Mouse (Mus musculus) MEL (cell line): ENCODE results near the gene Cmtm2a. TPM values are rescaled to one million over a fixed set of nuclear protein-coding genes. Genes with fewer than 3 reads are reported as not detected.

ENCODE experiments used
- DNase-seq: peaks from one replicate; pipeline ENCODE4 v3.0.0; 2011; ENCODE audit warnings: low read depth, low spot score
- H3K27ac ChIP-seq: 2 replicates; pipeline ENCODE4 v1.5.1; 2012; ENCODE audit warnings: low read depth, mild to moderate bottlenecking, control low read depth, low read length, moderate library complexity; ENCODE audit not compliant: control insufficient read depth
- H3K27me3 ChIP-seq, 2 experiments: fragments of 150-350 bp in 1 of 2; sonication (generic) in 1 of 2; 2 replicates each; pipeline ENCODE4 v1.6.1; 2012; ENCODE audit warnings: low read length in 2 of 2, mild to moderate bottlenecking in 2 of 2, improper control_type of control experiment in 1 of 2, moderate library complexity in 1 of 2; ENCODE audit not compliant: insufficient read depth in 2 of 2, control insufficient read depth in 1 of 2
- H3K36me3 ChIP-seq, 2 experiments: 2 replicates each; pipeline ENCODE4 v1.6.1; 2012 to 2014; ENCODE audit warnings: low read length in 2 of 2, improper control_type of control experiment in 1 of 2, inconsistent platforms in 1 of 2, mild to moderate bottlenecking in 1 of 2; ENCODE audit not compliant: insufficient read depth in 2 of 2, control insufficient read depth in 1 of 2
- H3K4me1 ChIP-seq, 2 experiments: fragments of 150-350 bp in 1 of 2; sonication (generic) in 1 of 2; 2 replicates each; pipeline ENCODE4 v1.6.1; 2012; ENCODE audit warnings: low read length in 2 of 2, improper control_type of control experiment in 1 of 2, mild to moderate bottlenecking in 1 of 2; ENCODE audit not compliant: insufficient read depth in 2 of 2, control insufficient read depth in 1 of 2
- H3K4me3 ChIP-seq, 2 experiments: fragments of 150-350 bp in 1 of 2; sonication (generic) in 1 of 2; 2 replicates each; pipeline ENCODE4 v1.5.1; 2012; ENCODE audit warnings: low read depth in 2 of 2, low read length in 2 of 2, mild to moderate bottlenecking in 2 of 2, moderate library complexity in 2 of 2, control low read depth in 1 of 2, improper control_type of control experiment in 1 of 2; ENCODE audit not compliant: control insufficient read depth in 1 of 2, insufficient read depth in 1 of 2
- H3K79me2 ChIP-seq: 2 replicates; pipeline ENCODE4 v1.6.1; 2012; ENCODE audit warnings: mild to moderate bottlenecking, low read length, moderate library complexity; ENCODE audit not compliant: control insufficient read depth, poor library complexity, insufficient read depth
- H3K9ac ChIP-seq: 2 replicates; pipeline ENCODE4 v1.6.1; 2012; ENCODE audit warnings: low read depth, mild to moderate bottlenecking, control low read depth, low read length, moderate library complexity; ENCODE audit not compliant: control insufficient read depth, poor library complexity, severe bottlenecking
- H3K9me3 ChIP-seq: fragments of 150-350 bp; sonication (generic); replicated peaks from 2 replicates; pipeline ENCODE4 v1.6.1; 2012; ENCODE audit warnings: mild to moderate bottlenecking, low read length, improper control_type of control experiment, moderate library complexity; ENCODE audit not compliant: insufficient read depth
- CHD1 ChIP-seq: IDR thresholded peaks from 2 replicates; pipeline ENCODE4 v1.6.1; 2012; ENCODE audit warnings: low read depth, mild to moderate bottlenecking, inconsistent platforms, low read length, improper control_type of control experiment
- CHD2 ChIP-seq: IDR thresholded peaks from 2 replicates; pipeline ENCODE4 v1.6.1; 2011; ENCODE audit warnings: low read length, improper control_type of control experiment
- CTCF ChIP-seq, 3 experiments: IDR thresholded peaks in 2 of 3; conservative IDR thresholded peaks in 1 of 3; 2 replicates each; pipeline ENCODE4 v1.5.1; 2011 to 2012; ENCODE audit warnings: low read length in 3 of 3, low read depth in 2 of 3, mild to moderate bottlenecking in 2 of 3, improper control_type of control experiment in 1 of 3, inconsistent platforms in 1 of 3, mixed read lengths in 1 of 3, moderate library complexity in 1 of 3; ENCODE audit not compliant: control insufficient read depth in 1 of 3, insufficient read depth in 1 of 3, poor library complexity in 1 of 3, severe bottlenecking in 1 of 3
- E2F4 ChIP-seq: IDR thresholded peaks from 2 replicates; pipeline ENCODE4 v1.6.1; 2011; ENCODE audit warnings: low read depth, low read length, improper control_type of control experiment, borderline replicate concordance
- ELF1 ChIP-seq: IDR thresholded peaks from 2 replicates; pipeline ENCODE4 v1.6.1; 2014; ENCODE audit warnings: low read depth, mild to moderate bottlenecking, inconsistent platforms, low read length, improper control_type of control experiment, moderate library complexity
- EP300 ChIP-seq, 2 experiments: IDR thresholded peaks; 2 replicates each; pipeline ENCODE4 v1.6.1; 2011; ENCODE audit warnings: improper control_type of control experiment in 2 of 2, low read length in 2 of 2, low read depth in 1 of 2, mild to moderate bottlenecking in 1 of 2
- ETS1 ChIP-seq: IDR thresholded peaks from 2 replicates; pipeline ENCODE4 v1.6.1; 2012; ENCODE audit warnings: low read depth, mild to moderate bottlenecking, inconsistent platforms, low read length, improper control_type of control experiment, moderate library complexity
- GATA1 ChIP-seq: IDR thresholded peaks from 2 replicates; pipeline ENCODE4 v1.6.1; 2011; ENCODE audit warnings: low read depth, low read length, improper control_type of control experiment
- JUND ChIP-seq: IDR thresholded peaks from 2 replicates; pipeline ENCODE4 v1.6.1; 2011; ENCODE audit warnings: low read depth, mild to moderate bottlenecking, improper control_type of control experiment, low read length
- KAT2A ChIP-seq: conservative IDR thresholded peaks from 2 replicates; pipeline ENCODE4 v1.6.1; 2012; ENCODE audit warnings: low read depth, low read length, improper control_type of control experiment, inconsistent platforms
- MAX ChIP-seq: IDR thresholded peaks from 2 replicates; pipeline ENCODE4 v1.6.1; 2011; ENCODE audit warnings: low read length, improper control_type of control experiment
- MXI1 ChIP-seq: IDR thresholded peaks from 2 replicates; pipeline ENCODE4 v1.6.1; 2011; ENCODE audit warnings: mild to moderate bottlenecking, low read depth, low read length, improper control_type of control experiment
- MYC ChIP-seq: IDR thresholded peaks from 2 replicates; pipeline ENCODE4 v1.6.1; 2011; ENCODE audit warnings: low read depth, mild to moderate bottlenecking, low read length, improper control_type of control experiment, moderate library complexity
- NRF1 ChIP-seq: IDR thresholded peaks from 2 replicates; pipeline ENCODE4 v1.6.1; 2014; ENCODE audit warnings: low read depth, mild to moderate bottlenecking, inconsistent platforms, low read length, improper control_type of control experiment, moderate library complexity; ENCODE audit not compliant: poor library complexity, insufficient read depth, severe bottlenecking
- POLR2A ChIP-seq, 2 experiments: IDR thresholded peaks; 2 replicates each; pipeline ENCODE4 v1.6.1; 2011 to 2012; ENCODE audit warnings: low read length in 2 of 2, mild to moderate bottlenecking in 2 of 2, control low read depth in 1 of 2, improper control_type of control experiment in 1 of 2, low read depth in 1 of 2, moderate library complexity in 1 of 2; ENCODE audit not compliant: control insufficient read depth in 1 of 2, insufficient read depth in 1 of 2, poor library complexity in 1 of 2
- POLR2AphosphoS2 ChIP-seq: IDR thresholded peaks from 2 replicates; pipeline ENCODE4 v1.6.1; 2011; ENCODE audit warnings: low read length, improper control_type of control experiment
- RAD21 ChIP-seq: IDR thresholded peaks from 2 replicates; pipeline ENCODE4 v1.6.1; 2011; ENCODE audit warnings: mild to moderate bottlenecking, low read depth, low read length, improper control_type of control experiment
- SIN3A ChIP-seq: IDR thresholded peaks from 2 replicates; pipeline ENCODE4 v1.6.1; 2012; ENCODE audit warnings: low read length, improper control_type of control experiment, inconsistent platforms
- TAL1 ChIP-seq: IDR thresholded peaks from 2 replicates; pipeline ENCODE4 v1.6.1; 2012; ENCODE audit warnings: mild to moderate bottlenecking, inconsistent platforms, low read length, moderate library complexity, mixed read lengths
- TBP ChIP-seq: IDR thresholded peaks from 2 replicates; pipeline ENCODE4 v1.8.0; 2011; ENCODE audit warnings: low read depth, low read length, improper control_type of control experiment
- TCF12 ChIP-seq: IDR thresholded peaks from 2 replicates; pipeline ENCODE4 v1.6.1; 2014; ENCODE audit warnings: low read depth, mild to moderate bottlenecking, inconsistent platforms, low read length, improper control_type of control experiment, moderate library complexity
- ZC3H11A ChIP-seq: IDR thresholded peaks from 2 replicates; pipeline ENCODE4 v1.6.1; 2012; ENCODE audit warnings: low read depth, mild to moderate bottlenecking, inconsistent platforms, low read length, improper control_type of control experiment
- ZKSCAN1 ChIP-seq: IDR thresholded peaks from 2 replicates; pipeline ENCODE4 v1.6.1; 2012; ENCODE audit warnings: low read depth, mild to moderate bottlenecking, inconsistent platforms, low read length, improper control_type of control experiment, moderate library complexity
- ZNF384 ChIP-seq: IDR thresholded peaks from 2 replicates; pipeline ENCODE4 v1.6.1; 2012; ENCODE audit warnings: low read depth, mild to moderate bottlenecking, inconsistent platforms, low read length, improper control_type of control experiment
- polyA plus RNA-seq, 2 experiments: library from polyadenylated mRNA; stranded (reverse) in 1 of 2; unstranded in 1 of 2; fragments of >175 nt in 1 of 2; fragments of >200 nt in 1 of 2; gene quantifications; 2 replicates each; pipeline versions ENCODE4 v1.2.1 to v1.2.4; 2012; ENCODE audit warnings: low replicate concordance in 2 of 2, low read depth in 1 of 2; ENCODE audit not compliant: insufficient read length in 2 of 2, insufficient read depth in 1 of 2, missing spikeins in 1 of 2
- total RNA-seq: library from RNA; depleted of rRNA; stranded (reverse); fragments of 300-350 nt; gene quantifications from 2 replicates; pipeline ENCODE4 v1.2.3, GENCODE M21; 2012

The Cmtm2a gene
- total and polyA plus RNA-seq, 3 experiments: not detected

DNA sequence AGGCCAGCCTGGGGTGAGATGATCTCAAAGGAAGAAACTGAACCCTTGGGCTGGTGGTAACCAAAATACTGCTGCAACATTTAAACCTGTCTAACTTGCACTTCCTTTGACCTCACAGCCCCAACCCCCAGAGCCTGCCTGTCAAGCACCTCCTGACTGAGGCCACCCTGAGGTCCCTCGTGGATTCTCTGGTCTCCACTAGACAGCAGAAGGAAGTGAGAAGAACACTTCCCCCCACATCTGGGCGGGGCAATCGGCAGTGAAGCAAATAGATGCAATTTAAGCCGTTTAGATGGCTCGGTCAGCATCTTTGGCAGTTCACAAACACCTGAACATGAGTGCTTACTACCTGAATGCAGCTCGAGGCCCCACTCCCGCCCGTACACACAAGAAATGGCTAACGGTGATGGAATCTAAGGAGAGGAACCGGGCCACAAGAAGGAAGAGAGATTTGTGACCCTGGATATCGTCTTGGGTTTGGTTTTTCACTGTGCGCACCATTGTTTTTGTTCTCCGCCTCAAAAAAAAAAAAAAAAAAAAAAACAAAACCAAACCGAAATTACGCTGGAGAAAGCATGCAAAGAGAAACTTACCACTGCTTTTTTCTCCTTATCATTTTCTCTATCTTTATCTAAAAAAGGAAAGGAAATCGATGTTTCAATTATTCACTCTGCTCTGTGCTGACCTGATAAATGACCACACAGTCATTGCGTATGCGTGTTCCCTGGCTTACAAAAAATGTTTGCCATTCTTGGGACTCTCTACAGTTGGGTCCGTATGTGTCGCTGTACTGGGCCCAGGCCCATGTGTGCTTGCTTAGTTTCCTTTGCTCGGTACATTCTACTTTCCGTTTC lies 45.7 kb downstream of the Cmtm2a start:
- Histone ChIP-seq H3K4me3 (peak overlapping the region; percentile 90 to 94), H3K79me2 (peaks cover 7% of the 10 kb centered on the region), H3K9ac (peak overlapping the region; percentile 91), H3K27ac (peak overlapping the region; percentile 74), H3K4me1 (peaks cover 10 to 37% of the 10 kb centered on the region in 2 experiments), H3K36me3 (peaks cover 0 to 18% of the 10 kb centered on the region in 2 experiments; a peak in 2 of 4 replicates), H3K27me3 (no peaks in the 10 kb centered on the region), H3K9me3 (no peaks in the 10 kb centered on the region)
- peak; percentile 78 for DNase-seq
- TF ChIP-seq JUND (no peak), MYC (0 out of 2 replicates have a peak, but pooled peaks have one; percentile 28), EP300 (IDR thresholded peaks at IDR 0.05; ENCODE audit: low read depth in 1 of 2, low read length in 2 of 2) (peak in 1 of 2 experiments; percentile 32; a peak in 1 of 4 replicates), CHD1 (peak; percentile 92; the same call in 1 of the 2 replicates), SIN3A (peak; percentile 13), TAL1 (no peak), GATA1 (peak; percentile 50; the same call in 1 of the 2 replicates), CHD2 (no peak), ZNF384 (peak; percentile 87), TCF12 (peak; percentile 7; the same call in 1 of the 2 replicates), CTCF (IDR thresholded peaks at IDR 0.05 in 2 of 3, conservative IDR thresholded peaks at IDR 0.05 in 1 of 3; ENCODE audit: control insufficient read depth in 1 of 3, insufficient read depth in 1 of 3, low read depth in 2 of 3, low read length in 3 of 3, poor library complexity in 1 of 3, severe bottlenecking in 1 of 3) (no peak), ELF1 (no peak), MAX (peak; percentile 26; the same call in 1 of the 2 replicates), ETS1 (no peak), E2F4 (no peak), POLR2AphosphoS2 (no peak), RAD21 (no peak), KAT2A (no peak), POLR2A (IDR thresholded peaks at IDR 0.05; ENCODE audit: control insufficient read depth in 1 of 2, insufficient read depth in 1 of 2, low read depth in 1 of 2, low read length in 2 of 2, poor library complexity in 1 of 2) (peak; percentile 40 to 41; a peak in 1 of 4 replicates), MXI1 (peak; percentile 0; the same call in 1 of the 2 replicates)

GRCm38 (mm10) chr8:104246621-104247020 lies 46.4 kb downstream of the Cmtm2a start:
- Histone ChIP-seq H3K27ac (peak overlapping the region; percentile 74), H3K4me1 (peaks cover 10 to 40% of the 10 kb centered on the region in 2 experiments), H3K9me3 (no peaks in the 10 kb centered on the region), H3K4me3 (no peak overlapping the region), H3K79me2 (peaks cover 7% of the 10 kb centered on the region), H3K9ac (no peak overlapping the region; the same call in 1 of the 2 replicates), H3K27me3 (no peaks in the 10 kb centered on the region), H3K36me3 (peaks cover 0 to 20% of the 10 kb centered on the region in 2 experiments; a peak in 2 of 4 replicates)
- TF ChIP-seq MXI1 (no peak), ELF1 (no peak), CTCF (IDR thresholded peaks at IDR 0.05 in 2 of 3, conservative IDR thresholded peaks at IDR 0.05 in 1 of 3; ENCODE audit: control insufficient read depth in 1 of 3, insufficient read depth in 1 of 3, low read depth in 2 of 3, low read length in 3 of 3, poor library complexity in 1 of 3, severe bottlenecking in 1 of 3) (no peak), ZC3H11A (no peak), POLR2A (IDR thresholded peaks at IDR 0.05; ENCODE audit: control insufficient read depth in 1 of 2, insufficient read depth in 1 of 2, low read depth in 1 of 2, low read length in 2 of 2, poor library complexity in 1 of 2) (no peak), TAL1 (no peak), ZKSCAN1 (no peak), MYC (no peak), NRF1 (no peak), TBP (no peak)
- DNase-seq: no peak
